Mouse (Mus musculus) cerebellum, adult 11-12 months (tissue): ENCODE measurements around the gene Fbxl13.

Source experiments
- DNase-seq: peaks from one replicate; pipeline ENCODE4 v3.0.0; 2022

Gene Fbxl13

DNA sequence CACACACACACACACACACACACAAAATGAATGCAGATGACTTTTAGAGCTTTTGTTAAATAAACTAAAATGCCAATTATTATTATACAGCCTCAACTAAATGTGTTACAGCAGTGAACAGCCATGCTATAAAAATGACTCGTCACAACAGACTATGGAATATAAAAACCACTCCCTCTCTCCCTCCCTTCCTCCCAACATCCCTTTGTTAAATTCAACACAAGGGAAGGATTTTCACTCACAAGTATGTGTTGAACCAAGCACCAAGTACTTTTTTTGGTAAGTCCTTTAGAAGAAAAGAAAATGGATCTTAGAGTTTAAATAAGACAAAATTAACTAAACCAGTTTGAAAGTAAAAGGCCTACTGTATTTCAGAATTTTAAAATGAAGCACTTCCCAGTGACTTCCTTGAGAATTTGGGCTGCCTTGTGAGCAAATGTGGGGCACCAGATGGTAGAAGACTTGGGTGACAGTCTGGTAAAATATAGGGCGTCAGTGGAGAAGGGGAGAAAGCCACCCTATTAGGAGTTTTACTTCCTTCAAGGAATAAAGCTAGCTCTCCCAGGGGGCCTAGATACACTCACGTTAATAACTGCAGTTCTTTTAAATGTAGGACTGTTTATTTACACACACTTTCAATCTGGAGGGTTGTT, 72.5 kb downstream of the Fbxl13 start:
- DNase-seq = no peak

DNA sequence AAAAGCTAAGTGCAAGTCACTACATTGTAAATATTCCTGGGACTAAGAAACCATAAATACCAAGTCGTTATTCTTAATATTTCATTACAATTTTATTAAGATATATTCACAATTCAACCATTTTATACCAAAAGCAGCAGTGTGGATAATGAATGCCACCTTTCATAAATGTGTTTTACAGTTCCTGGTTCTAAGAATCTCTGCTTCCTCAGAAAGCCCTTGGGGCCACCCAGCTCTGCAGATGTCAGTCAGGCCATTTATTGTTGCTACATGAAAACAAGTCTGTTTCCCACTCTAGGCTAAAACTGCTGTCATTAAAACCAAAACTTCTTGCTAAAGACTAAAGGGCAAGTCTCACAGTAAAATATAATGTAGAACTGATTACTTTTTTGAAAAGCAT, 77.7 kb downstream of the Fbxl13 start:
- no peak for DNase-seq

DNA sequence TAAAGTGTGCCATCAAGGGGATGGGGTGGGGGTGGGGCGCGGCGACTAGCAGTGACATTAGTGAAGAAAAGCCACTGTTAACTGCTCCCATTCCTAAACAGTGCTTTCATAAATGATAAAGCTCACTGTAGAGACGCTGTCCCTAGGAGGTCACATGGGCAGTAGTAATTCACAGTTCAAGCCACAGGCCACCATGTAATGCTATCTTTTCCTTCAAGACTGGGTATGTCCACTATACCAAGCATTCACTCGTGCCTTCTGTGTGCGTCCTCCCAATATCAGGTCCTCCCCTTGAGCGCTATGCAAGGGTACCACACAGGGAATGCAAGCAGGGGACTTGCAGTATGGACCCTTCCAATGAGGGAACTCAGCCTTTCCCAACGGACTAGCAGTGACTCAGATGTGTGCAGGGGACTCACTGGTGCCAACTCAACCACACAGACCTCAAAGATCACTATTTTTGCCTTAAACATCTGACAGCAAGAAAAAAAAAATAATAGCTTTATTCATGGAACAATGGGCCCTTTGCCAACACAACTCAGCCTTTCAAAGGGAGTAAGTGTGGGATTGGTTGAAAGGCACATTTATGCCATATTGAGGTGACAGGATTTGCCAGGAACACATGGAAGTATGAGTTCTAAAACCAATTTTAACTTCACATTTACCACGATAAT, 79.9 kb downstream of the Fbxl13 start:
- no peak for DNase-seq

DNA sequence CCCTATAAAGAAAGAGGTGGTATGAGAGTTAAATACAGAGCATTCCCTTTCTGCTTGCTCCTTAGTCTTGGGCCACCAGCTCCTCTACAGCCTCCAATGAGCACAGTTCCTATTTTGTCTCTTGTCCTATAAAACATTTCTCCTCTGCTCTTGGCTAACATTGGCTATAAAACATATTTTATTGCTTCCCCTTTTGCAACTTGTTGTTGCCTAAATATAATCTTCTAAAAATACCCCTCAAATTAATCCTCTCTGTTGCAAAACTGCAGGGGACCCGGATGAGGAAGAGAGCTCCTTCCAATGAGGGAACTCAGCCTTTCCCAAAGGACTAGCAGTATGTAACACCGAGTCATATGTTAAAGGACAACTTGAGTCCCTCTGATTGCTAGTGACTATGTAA, 81.5 kb downstream of the Fbxl13 start:
- no peak for DNase-seq

DNA sequence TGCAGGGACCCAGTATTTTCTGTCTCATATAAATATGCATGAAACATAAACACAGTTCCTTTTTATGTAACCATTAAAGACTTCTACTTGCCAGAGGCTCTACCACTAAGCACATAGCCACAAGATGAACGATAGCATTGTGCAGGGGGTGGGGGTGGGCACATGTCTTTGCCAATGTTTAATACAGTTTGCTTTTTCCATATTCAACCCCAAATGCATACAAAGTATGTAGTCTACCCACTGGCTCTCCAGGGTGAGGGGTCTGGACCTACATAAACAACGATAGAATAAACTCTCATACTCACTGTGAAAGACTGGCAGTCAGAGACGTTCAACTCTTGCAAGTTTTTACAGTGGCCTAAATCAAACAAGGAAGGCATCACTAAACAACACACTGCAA, 88.9 kb downstream of the Fbxl13 start:
- no peak for DNase-seq

DNA sequence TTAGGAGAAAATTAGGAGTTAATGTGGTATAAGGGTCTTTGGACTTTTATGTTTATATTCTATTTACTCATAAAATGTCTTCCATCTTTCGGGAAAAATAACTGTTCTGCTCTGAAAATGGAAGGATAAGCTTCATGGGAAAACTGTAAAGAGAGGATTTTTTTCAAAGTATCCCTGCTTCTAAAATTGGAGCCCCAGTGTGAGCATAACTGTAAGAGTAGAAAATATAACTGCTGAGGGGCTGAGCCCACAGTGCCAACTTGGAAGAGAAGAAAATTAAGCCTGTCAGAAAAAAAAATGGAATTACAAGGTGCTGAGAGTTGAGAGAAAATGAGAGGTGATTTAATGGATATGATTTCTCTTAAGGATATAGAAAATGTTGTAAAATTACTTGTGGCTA, 90.7 kb downstream of the Fbxl13 start:
- no peak for DNase-seq

DNA sequence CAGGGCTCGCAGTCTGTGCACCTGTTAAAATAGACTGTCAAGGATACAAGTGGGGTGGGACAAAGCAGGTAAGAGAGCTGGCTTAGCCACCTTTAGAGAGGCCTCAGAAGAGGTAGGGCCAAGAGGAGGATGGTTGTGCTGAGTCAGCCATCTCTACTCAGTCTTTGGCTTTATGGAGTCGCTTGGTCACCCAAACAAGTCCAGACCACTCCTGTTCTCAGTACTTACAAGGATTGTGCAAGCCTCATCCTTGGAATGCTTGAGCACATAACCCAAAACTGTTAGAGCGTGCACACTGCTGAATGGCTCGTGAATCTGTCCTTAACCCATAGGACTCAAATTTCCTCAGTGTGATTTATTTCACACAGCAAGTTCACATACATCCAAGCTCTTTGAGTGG, 91.7 kb downstream of the Fbxl13 start:
- no peak for DNase-seq

DNA sequence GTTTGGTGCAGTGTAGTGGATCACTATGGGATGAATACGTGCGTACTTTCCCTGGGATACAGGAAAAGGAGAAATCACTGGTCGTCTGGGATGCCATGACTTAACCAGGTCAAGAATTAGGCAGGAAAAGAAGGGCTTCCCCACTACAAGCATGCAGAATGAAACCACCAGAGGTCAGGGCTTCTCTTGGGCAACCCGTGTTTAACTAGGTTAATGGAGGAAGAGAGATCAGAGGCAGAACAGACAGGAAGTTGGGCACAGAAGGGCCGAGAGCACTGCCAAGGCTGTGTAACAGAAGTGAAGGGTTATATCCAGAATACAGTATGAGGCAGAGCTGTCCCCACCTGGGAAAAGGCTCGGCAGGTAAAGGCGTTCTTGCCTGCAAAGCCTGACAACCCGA, 98.4 kb downstream of the Fbxl13 start:
- no peak for DNase-seq

DNA sequence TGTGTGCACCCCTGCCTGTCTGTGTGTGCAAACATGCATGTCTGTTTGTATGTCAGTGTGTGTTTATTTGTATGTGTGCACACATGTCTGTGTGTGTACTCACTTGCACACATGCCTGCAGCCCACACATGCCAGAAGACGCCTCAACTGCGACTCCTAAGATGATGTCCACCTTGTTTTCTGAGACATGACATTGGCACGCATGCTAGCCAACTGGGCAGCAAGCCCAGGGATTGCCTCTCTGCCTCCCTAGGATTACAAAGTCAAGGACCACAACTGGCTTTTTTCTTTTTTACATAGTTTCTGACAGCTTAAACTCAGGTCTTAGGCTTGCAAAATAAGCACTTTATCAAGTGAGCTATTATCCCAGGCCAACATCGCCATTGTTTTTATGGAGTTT, 99.6 kb downstream of the Fbxl13 start:
- DNase-seq = no peak

DNA sequence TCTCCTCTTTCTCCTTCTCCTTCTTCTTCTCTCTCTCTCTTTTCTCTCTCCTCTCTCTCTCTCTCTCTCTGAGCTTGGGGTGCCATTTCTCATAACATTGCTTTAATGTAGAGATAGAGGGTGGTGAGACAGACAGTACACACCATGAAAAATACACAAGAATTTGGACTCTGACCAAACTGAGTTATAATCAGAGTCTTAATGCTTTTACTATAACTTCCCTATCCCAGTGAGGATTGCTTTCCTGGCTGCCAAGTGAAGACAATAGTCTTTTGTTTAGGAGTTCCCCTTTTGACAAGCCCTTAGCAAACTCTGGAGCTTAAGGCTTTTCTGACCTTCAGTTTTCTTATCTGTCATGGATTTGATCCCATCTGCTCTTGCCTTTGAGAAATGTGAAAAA, 100.2 kb downstream of the Fbxl13 start:
- DNase-seq = no peak

DNA sequence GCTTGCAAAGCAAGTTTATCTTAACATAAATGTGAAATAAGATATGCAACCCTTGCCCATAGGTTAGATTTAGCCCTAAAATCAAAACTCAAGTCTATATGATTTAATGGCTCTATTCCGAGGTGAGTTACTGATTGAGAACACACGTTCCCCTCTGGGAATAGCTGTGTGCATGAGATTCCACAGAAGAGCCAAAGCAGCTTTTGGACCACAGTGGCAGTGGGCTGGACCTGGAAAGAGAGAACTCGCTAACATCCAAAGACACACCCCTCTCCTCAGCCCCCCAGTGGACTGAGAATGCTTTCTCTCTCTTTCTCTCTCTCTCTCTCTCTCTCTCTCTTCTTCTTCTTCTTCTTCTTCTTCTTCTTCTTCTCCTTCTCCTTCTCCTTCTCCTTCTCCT, 100.6 kb downstream of the Fbxl13 start:
- no peak for DNase-seq

DNA sequence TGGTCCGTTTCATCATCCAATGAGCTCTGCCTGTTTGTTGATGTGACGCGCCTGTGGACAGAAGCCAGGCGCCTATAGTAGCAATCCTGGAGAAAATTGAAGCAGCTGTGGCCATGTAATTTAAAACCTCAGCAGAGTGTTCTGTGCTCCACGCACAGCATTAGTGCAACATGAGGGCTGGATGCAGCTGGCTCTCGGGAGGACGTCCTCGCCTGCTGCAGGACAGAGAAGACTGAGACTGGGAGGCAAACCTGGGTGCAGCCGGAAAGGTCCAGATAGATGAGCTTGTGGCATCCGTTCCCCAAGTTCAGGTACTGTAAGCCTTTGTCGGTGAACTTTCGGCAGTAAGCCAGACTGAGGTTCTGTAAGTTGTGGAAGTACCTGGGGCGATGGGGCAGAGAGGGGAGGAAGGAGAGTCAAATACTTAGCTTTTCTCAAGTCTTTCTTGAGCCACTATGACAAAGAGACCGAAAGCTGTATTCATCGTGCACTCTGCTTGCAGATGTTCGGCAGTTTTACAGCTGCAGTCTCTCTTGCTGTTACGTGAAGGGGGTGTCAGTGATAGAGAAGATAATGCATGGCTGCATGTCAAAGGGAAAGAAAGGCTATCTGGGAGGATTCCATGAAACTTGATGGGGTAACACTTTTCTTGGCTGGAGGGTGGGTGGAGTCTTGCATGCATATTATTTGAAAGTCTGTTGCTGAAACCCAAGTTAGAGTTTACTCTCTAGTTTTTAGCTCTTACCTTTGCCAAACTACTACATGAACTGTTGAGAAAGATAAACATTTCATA, 101.8 kb downstream of the Fbxl13 start, which contains the start of gene Lrrc17:
Gene Lrrc17 (plus strand): TSS at position 151 of the 793 bp plus-strand sequence.
- DNase-seq = no peak

DNA sequence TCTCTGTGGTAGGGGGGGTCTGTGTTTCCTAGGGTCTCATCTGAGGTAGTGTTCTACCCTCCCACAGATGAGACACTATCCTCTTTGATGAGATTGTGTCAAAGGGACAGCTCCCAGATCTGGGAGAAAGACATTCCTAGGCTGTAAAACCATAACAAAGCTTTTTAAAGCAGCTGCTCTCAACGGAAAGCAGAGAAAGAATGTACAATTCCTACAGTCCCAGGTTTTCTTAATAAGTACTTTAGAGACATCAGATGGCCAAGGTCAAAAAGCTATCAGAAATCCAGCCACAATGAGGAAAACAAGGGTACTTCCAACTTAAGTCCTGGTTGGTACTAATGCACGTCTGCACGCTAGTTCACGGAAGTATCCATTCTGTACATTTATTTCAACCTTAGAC, 103.2 kb downstream of the Fbxl13 start:
- DNase-seq = no peak

DNA sequence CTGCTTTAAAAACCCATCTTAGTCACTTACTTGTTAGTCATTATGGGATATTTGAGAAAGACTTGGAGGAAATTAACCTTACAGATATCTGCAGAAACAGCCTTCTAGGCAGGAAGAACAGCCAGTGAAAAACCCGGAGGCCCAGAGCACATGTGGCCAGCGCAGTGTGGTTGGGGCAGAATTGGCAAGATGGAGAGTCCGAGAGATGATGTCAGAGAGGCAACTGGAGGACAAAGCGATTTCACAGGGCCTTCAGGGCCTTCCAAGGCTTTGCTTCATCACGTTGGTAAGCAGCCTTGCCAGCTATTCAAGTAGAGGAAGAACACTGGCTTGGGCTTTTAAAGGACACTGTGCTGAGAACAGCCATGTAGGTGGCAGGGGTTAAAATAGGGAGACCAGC, 112.5 kb downstream of the Fbxl13 start:
- no peak for DNase-seq

DNA sequence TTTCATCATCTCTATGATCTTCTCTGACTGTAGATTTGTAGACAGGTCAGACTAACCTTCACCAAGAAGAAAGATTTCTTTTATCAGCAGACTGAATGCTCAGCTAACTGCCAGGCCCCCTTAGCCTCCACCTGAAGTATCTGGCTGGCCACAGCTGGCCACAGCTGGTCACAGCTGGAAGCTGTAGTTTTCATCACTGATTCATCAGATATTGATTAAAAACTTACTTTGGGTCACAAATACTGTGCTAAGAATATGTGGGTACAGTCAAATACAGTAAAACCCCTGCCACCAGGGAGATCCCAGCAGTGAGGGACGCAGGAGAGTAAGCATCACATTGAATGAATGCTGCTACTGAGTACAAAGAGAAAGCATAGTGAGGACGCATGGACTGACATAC, 113.3 kb downstream of the Fbxl13 start:
- DNase-seq = no peak

DNA sequence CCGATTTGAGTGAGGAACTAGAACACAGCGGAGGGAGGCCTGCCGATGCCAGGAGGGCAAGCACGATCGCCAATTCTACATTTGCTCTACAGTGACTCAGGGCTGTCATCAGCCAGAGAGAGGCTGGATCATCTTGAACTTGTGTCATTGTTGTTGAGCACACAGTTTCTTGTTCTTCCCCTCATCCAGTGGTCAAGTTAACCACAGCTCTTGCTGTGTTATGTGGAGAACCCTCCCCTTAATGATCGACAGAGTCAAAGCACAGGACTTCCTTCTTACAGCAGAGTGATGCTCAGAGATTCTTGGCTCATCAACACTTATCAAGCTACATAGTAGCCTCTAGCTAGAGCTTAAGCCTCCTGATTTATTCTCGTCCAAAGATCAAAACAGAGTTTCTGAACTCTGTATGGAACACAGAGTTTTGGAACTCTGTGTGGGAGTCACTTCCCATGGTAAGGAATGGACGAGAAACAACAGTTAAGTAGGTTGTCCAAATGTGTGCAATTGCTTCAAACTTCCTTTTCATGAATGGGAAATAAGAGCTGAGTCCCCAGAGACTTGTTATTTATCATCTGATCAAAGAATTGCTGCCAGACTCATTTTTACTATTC, 116.2 kb downstream of the Fbxl13 start:
- no peak for DNase-seq

DNA sequence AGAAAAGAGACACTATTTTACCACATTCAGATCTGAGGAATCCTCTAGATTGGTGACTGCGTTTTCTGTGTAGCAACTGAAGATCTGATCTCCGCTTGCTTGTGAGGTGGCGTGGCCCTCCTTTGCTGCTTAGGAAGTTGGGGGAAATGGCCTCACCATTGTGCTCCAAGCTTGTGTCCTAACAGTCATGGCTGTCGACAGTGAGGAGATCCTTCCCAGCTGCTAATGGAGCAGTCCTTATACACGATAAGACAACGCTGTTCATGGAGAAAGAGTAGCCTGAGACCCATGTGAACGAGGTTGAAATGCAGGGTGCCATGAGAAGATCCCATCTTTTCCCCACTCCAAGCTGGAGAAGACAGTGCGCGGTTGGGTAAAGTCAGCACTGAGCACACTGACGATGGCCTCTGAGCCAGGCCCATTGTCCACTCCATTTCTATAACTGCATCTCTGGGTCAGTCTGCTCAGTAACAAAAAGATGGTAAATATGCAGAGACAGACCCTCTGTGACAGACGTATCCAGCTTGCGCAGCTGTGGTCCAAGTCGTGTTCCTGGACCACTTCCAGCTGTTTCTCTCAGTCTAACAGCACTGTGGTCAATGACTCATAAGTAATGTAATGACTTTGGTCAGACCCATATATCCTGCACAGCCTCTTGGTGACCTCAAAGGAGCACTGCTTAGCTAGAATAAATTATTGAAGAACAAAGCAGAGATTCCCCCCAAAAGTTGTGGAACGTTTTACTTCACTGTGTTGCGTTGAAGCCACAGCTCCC, 117.2 kb downstream of the Fbxl13 start:
- no peak for DNase-seq

DNA sequence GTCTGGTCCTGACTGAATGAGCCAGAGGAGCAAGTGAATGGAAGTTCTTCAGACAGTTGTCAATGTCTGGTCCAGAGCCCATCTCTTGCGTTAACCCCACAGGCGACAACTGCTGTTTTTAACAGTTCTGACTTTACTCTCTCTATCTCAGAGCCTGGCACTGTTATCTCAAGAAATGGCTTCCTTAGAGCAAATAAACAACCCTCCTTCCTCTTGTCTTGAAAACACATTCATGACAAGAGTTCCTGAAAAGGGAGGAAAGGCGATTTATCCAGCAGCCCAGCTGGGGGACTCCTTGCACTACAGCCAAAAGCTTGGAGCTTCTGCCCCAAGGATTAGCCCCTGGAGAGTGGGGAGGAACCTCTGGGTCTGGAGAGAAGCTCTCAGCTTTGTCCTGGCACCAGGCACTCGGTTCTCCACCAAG, 117.9 kb downstream of the Fbxl13 start:
- DNase-seq = no peak

DNA sequence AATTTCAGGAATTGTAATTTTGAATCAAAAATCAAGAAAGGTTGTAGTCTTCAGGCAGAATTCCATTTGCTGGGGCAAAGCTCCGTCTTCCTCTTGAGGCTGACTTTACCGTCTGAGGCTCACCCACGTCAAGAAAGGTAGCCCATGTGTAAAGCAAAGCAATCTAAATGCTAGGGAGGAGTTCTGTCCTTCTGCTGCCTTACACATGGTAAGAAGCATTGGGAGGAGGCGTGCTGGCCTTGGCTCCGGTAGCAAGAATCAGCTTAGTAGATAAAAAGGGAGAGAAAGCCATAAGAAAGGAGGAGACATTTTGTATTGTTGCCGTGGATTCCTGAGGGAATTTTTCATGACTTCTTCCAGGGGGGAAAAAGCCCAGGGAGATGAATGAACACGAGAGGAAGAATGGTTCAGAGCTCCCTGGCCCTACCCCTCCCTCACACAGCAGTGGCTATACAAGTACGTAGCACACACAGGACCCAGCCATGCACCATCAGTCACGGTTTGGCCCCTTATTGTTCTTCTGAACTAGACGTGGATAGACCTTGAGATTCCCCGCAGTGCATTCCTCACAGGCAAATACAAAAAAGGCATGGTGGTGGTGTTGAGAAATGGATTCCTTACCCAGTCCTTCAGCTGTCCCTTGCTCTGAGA, 118.5 kb downstream of the Fbxl13 start:
- no peak for DNase-seq

DNA sequence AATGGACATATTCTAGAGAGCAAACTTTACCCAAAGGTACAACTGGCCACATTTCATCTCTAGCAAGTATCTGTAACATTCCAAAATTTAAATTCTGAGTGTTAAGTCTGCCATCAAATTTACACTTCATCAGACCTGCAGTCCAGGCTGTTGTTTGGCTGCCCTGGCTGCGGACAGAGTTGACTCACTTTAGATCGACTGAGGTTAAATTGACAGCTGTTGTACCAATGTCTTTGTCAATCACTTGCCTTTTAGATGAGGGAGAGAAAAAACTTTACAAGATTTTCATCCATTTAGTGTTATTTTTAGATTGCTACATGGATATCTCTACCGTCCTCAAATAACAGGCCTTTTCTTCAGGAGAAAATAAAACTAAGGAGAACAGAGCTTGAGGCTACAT, 126.3 kb downstream of the Fbxl13 start:
- DNase-seq = no peak

DNA sequence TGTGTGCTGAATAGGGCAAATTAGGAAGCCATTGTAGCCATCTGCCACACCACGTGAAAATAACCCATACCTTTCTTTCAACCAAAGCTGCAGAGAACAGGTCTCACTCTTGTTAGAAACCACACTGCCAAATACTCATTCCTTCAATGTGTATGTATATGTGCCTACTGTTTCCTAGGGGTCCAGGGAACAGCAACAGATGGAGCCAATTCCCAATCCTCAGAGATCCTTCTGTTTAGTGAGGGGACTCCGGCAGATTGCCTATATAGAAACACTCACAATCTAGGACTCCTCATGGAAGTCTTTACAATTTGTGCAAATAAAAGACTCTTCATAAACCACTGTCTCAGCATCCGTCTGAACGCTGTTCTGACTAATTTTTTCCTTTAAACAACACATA, 127.2 kb downstream of the Fbxl13 start:
- DNase-seq = no peak

DNA sequence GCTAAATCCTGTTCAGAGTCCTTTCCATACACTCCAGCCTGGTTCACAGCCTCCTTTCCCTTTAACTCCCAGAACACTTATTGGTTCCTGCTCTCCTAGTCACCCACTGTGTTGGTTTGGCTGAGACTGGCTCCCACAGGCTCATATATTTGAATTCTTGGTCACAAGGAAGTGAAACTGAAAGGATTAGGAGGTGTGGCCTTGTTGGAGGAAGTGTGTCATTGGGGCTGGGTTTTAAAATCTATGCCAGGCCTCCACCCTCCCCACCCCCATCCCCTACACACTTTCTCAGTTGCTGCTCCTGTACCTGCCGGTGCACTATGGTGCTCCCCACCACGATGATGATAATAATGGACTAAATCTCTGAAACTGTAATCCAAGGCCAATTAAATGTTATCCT, 127.9 kb downstream of the Fbxl13 start:
- DNase-seq = no peak
